Mouse (Mus musculus) natural killer cell, adult 2 months (primary cell): ENCODE measurements around the gene Agmo.

ENCODE experiments used
- DNase-seq, 2 experiments: peaks; one replicate each; pipeline ENCODE4 v3.0.0; 2022; ENCODE audit warnings: low spot score in 2 of 2

The Agmo gene

GRCm38 (mm10) chr12:37241566-37242021 is at the start of gene Agmo:
TSS of gene Agmo (plus strand) at chr12:37241641.
- DNase-seq: no peak

- no peak for DNase-seq
Measured at GRCm38 (mm10) chr12:37231119-37231518, 10.3 kb upstream of the Agmo start.

- no peak for DNase-seq
Measured at GRCm38 (mm10) chr12:37240975-37241565, 371 bp upstream of the Agmo start.

DNA sequence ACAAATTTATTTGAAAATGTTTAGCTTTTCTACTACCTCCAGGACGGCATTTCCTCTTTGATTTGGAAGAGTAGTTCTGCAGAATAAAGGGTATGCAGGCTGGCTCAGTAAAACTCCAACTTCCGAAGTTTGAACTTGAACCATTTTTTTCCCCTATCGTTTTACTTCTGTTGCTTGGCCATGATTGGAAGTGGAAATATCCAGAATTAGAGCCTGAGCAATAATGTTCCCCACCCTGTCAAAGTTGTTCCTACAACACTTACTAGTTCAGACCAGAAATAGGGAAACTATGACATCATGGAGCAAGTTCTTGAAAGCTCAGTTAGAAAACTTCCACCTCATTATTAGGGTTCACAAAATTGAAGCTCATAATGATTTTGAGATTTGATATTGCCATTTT is 1.0 kb downstream of the Agmo start:
- DNase-seq: no peak

GRCm38 (mm10) chr12:37244876-37245275 is 3.4 kb downstream of the Agmo start:
- DNase-seq: no peak

- no peak for DNase-seq
Measured at GRCm38 (mm10) chr12:37251688-37252087, 10.2 kb downstream of the Agmo start.

DNA sequence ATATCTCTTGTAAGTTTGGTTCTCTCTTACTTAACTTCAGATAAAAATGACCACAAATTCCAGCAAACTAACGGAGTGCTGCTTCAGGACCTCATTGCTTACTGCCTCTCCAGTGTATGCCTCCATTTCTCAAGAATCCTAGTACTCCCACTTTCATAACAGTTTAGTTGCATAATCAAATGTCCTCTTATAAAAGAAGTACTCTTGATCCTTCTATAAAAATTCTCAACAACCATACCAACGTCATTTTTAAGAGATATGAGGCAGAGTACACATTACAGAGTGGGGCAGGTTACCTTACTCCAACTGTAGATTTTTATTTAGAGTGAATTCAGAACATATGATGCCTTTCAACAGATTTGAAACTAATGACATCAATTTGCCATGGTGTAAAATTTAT is 15.7 kb downstream of the Agmo start:
- no peak for DNase-seq

- DNase-seq: no peak
Measured at GRCm38 (mm10) chr12:37259771-37260528, 18.5 kb downstream of the Agmo start.

DNA sequence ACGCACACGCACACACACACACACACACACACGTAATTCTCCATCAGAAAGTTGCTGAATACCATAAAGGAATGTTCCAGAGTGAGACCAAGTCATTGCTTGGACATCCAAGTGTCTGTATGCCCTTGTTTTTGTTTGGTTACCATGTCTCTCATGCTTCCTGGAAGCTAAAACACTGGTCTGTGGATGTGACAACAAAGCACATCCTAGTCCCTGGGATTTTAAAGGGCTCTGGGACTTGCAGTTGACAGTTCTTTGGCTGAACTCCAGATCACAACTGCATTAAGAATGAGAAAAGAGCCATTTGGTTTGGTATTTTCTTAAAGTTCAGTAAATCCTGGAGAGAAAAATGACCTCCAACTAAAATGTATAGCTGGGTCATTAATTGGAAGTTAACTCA is 22.2 kb downstream of the Agmo start:
- DNase-seq: no peak

GRCm38 (mm10) chr12:37268636-37269152 is 27.3 kb downstream of the Agmo start:
- no peak for DNase-seq

- no peak for DNase-seq
Measured at GRCm38 (mm10) chr12:37272660-37273059, 31.2 kb downstream of the Agmo start.

DNA sequence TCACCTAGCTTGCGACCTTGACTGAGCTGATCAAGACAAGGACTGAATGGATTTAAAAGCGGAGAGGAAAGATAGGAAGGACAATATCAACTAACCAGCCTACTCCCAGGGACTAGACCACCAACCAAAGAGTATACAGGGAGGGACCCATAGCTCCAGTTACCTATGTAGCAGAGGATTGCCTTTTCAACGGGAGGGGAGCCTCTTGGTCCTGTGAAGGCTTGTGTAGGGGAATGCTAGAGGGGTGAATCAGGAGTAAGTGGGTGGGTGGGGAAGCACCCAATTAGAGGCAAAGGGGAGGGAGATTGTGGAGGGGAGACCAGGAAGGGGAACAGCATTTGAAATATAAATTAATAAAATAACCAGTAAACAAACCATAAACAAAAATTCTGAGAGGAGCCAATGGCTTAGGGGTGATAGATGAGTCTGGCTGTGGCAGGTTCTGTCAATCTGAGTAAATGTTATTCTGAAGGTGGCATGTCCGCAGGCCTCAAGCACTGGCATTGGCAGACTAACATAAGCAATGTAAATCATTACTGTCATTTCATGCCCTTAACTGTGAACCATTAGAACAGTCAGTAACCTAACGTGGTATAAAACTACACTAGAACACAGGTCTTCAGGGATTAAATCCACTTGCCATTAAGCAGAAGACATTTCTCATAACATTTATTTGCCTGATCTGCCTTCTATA is 32.7 kb downstream of the Agmo start:
- DNase-seq: no peak

- no peak for DNase-seq
Measured at GRCm38 (mm10) chr12:37274658-37275019, 33.2 kb downstream of the Agmo start.

- no peak for DNase-seq
Measured at GRCm38 (mm10) chr12:37306956-37307466, 65.6 kb downstream of the Agmo start.

DNA sequence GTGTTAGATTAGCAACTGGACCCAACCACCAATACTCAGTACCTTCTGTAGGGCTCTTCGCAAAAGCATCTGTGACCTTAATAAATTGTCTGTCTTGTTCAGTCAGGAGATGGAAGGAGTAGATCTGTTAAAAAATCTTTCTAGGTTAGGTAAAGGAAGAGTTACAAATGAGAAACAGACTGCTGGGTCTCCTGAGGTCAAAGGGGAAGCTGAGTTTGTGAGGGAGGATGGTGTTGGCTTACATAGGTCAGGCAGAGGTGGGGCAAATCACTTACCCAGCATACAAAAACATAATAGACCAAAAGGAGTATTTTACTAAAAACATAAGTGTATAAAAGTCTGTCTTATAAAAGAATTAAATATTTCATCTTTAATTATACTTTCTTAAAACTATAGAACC is 69.3 kb downstream of the Agmo start:
- DNase-seq: no peak

- no peak for DNase-seq
Measured at GRCm38 (mm10) chr12:37322860-37323259, 81.4 kb downstream of the Agmo start.

GRCm38 (mm10) chr12:37334987-37335386 is 93.5 kb downstream of the Agmo start:
- DNase-seq: no peak

DNA sequence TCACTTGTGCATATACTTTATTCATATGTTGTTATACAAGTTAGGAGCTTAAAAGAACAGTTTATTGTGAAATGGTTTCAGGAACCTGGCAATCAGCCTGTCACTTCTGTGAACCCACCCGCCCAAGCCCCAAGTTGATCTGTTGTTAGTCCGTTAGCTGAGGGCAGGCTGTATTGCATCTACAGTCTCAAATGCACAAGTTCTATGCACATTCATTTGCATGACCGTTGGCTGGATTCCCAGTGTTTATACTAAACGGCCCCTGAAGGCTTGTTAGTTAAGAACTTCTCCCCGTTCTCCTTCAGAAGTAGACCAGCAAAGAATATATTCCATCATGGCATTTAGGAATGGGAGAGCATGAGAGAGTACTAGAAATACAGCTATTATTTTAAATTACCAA is 102.8 kb downstream of the Agmo start:
- DNase-seq: no peak

- no peak for DNase-seq
Measured at GRCm38 (mm10) chr12:37345696-37346095, 104.3 kb downstream of the Agmo start.

DNA sequence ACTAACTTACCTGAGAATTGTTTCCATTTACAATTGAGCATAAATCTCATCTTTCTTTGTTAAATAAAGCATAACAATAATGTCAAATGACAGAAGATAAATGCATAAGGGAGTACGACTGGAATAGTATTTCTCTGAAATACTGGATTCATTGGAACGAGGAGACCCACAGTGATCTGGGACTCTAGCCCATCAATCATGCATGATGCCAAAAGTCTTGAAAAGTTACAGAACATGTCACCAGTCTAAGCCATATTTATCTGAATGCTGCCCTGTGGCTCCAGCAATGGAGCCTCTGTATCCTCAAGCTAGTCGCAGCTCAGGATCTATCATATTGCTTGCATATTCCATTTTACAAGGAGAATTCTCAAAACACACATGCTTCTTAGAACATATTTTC is 150.9 kb downstream of the Agmo start:
- DNase-seq: no peak

GRCm38 (mm10) chr12:37402541-37402940 is 161.1 kb downstream of the Agmo start:
- DNase-seq: no peak

DNA sequence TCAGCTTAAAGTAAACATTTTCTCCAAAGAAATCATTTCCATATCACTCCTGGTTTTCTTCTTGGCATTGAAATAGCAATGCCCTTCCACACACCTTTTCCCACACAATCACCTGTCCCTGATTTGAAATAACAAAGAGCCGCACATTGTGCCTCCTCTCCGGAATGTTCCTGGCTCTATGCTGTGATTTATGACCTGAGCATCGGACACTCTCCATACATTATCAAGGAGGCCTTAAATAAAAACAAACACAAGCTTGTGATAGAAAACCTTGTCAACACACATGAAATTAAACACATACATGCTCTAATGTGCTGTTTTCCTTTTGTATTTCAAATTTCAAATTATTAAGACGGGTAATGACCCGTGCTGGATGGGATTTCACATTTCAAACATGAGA is 184.9 kb downstream of the Agmo start:
- DNase-seq: no peak

DNA sequence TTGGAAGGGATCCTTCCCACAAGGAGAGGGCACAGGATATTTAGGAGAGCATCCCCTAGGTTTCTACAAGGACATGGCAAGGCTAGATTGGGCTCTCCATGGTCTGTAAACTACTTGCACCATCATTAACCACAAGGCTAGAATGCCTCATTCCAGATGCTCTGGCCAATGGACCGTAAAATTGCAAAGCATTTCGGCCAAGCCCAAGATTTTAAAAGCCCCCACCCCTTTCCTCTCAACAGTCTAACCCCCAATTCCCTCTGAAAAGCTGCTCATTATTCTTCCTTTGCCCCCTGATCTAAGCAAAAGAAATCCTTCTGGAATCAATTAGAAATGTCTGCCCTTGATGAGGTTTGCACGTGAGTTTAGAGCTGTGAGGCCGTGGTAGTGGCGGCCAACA is 185.3 kb downstream of the Agmo start:
- no peak for DNase-seq
